Mouse (Mus musculus): ENCODE data around the gene Omd.
"Not testable (repeated sequence)": the region's sequence is repeated elsewhere in the genome, so short reads cannot be mapped to it uniquely, and the experiment has no call there.

Gene Omd

GRCm38 (mm10) chr13:49581541-49582530 is at the start of gene Omd:
Omd (plus strand) TSS chr13:49582462.
- DNase-seq, result peak; percentile 45

DNA sequence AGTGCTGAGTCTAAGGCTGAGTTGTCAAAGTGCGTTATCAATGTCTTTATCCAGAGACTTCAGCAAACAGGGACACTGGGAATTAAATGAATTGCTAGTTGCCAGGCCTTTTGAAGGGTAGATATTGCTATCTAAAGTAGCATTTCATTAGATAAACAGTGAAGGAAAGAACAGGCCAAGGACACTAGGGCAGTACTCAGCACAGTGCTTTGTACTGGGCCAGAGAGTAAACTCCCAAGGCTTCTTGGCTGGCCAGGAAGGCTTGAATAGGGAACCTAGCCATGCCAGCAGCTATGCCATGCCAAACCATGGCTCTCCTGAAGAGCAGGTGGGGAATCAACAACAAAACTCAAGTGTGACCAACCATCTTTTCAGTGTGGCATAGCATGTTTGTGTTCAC is 45.3 kb upstream of the Omd start:
- DNase-seq, result no peak

GRCm38 (mm10) chr13:49538693-49539092 is 43.6 kb upstream of the Omd start:
- no peak for DNase-seq

DNA sequence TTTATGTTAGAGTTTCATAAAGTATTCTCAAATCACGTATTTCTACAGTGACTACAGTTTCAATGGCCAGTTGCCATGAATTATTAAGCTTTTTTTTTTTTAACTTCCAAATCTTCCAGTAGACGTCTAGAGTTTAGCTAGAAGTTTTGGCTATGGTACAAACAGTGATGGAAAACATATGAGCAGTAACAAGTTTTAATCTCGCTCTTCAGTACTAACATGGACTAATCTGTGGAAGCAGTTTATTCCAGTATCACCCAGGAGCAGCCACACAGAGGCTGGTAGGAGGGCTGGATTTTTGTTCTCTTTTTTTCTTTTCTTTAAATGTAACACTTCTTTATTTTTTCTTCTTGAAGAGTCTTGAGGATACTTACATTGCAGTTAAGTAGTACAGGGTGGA is 38.0 kb upstream of the Omd start, which contains the start of gene Aspn:
Aspn (plus strand) TSS at position 165 of the 400 bp plus-strand sequence.
- no peak for DNase-seq

DNA sequence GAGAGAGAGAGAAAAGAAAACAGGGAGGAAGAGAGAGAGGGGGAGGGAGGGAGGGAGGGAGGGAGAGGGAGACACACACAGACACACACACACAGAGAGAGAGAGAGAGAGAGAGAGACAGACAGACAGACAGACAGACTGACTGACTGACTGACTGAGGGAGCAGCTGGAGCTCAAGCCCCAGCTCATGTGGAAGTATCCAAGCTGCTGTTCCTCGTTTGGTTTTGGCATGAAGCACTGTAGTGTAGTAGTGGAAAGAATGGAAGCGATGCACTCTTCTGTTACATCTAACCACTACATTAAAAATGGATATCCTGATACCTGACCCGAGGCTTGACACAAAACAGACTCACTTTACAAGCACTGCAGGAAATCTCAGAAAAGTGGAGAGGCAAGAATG is 36.6 kb upstream of the Omd start:
- peak; percentile 21 for DNase-seq

DNA sequence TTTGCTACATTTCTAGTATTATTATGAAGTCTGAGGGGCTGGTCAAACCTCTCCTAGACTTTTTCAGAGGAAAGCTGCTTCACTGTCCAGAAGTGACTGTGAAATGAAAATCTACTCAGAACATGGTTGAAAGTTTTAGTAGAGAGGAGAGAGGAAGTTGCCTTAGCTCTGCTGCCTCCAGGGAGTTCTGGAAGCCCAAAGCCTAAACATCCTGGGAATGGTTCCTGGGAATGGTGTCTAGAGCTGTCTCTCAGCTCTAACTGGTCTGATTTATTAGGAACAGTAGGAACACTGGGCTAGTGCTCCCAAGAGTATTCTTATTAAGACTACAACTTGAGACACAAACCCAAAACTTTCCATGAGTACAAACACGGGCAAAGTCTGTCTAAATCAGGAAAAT is 35.7 kb upstream of the Omd start:
- no peak for DNase-seq

DNA sequence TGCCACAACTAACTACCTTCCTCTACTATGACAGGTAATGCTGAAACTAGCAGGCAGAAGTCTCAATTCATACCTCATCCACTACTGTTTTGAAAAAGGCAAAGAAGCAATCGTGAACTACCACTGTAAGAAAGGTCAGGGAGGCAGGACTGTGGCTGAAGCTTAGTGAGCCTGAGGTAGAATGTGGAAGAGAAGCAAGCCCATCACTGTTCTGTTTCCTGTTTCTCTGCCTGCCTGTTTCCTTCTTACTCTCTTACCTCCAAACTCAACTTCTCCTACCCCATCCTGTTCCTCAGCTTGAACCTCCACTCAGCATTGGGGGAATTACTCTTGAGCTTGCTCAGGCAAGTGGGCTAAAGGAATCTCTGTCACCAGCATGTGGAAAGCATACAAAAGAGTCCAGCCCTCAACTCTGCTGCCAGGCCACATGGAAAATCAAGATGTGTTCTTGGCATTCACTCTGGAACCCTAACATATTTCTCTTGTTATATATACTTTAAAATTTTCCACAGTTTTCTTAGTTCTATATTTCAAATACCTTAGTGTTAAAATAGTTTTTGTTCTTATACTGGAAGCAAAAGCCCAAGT is 34.6 kb upstream of the Omd start:
- DNase-seq, result no peak

DNA sequence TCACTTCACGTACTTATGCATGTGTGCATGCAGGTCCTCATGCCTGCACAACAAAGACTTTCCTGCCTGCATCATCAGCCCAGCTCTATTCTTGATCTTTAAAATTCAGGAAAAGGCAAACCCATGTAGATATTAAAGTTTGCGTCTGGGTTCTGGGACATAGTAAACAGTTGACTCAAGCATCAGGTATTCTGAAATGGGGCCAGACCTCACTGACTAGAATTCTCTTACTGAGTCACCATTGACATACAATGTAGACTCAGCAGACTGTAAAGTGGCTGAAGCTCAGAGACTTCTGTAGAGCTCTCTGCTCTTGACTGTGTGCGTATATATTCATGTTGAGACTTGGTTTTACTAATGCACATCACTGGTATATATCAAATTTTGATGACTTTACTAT is 32.6 kb upstream of the Omd start:
- no peak for DNase-seq

- no peak for DNase-seq
Observed at GRCm38 (mm10) chr13:49554519-49554918, 27.7 kb upstream of the Omd start.

DNA sequence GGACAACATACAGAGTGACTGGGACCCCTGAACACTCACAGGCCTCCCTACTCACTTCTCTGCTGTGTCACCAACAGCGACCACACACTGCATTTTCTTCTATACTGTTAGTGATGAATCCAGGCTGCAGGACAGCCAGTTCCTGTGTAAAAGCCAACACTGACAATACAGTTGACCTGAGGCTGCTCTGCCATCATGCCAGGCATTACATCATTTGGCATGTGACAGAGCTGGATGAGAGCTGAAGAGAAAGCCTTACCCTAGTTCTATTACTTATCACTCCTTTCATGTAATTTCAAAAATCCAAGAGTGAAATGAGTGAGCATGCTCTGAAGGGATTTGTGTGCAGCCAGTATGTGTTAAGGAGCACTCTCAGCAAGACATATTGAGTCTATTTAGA is 26.1 kb upstream of the Omd start:
- DNase-seq, result no peak

GRCm38 (mm10) chr13:49556924-49557323 is 25.3 kb upstream of the Omd start:
- no peak for DNase-seq

DNA sequence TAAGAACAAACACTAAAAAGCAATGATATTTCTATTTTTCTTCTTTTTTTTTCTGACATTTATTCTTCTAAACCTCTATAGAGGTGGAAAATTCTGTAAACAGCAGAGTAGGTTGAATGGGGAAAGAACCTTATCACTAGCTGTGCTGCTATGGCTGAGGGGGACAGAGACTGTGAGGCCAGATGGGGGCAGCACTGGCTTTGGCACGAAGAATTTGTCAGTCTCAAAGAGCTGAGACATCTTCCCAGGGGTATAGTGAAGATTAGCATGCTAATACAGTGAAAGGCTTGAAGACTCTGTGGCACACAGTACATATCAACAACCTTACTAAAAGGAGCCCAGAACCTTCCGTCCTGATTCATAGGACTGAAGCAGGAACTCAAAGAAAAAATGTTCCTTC is 23.1 kb upstream of the Omd start:
- DNase-seq, result peak; percentile 41

DNA sequence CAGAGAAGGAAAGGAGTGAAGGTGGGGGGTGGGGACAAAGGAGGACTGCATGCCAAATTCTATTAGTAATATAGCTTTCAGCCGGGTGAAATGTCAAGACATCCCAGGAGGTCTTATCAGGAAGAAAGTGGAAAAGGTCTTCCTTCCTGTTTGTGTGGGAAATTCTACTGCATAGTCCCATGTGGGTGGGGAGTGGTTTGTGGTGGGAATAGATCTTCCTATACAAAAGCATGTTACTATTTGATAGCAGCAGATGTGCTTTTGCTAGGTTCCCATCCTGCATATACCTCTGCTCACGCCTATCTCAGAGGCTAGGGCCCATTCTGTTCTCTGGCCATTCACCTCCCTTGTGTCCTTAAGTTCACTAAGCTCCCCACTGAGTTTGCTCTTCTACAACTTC is 21.4 kb upstream of the Omd start:
- DNase-seq, result no peak

GRCm38 (mm10) chr13:49564347-49564746 is 17.9 kb upstream of the Omd start:
- no peak for DNase-seq

- no peak for DNase-seq
Observed at GRCm38 (mm10) chr13:49570371-49570770, 11.9 kb upstream of the Omd start.

DNA sequence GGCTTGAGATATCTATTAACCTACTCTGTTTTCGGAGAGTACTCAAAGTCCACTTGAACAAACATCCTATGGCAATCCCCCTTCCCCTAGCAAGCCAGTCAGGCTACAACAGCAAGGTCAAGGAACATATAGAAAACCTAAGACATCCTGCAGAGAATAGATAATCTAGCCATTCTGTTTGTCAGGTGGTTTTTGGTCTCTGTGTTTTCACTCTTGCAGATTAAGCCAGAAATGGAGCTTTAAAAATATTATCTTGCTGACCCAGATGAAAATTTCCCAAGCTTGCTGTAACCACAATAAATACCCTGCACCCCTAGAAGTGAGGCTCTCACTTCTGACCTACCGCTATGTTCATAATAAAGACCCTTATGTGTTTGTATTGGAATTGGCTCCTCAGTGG is 10.8 kb upstream of the Omd start:
- no peak for DNase-seq

- no peak for DNase-seq
Observed at GRCm38 (mm10) chr13:49583859-49584258, 1.6 kb downstream of the Omd start.

DNA sequence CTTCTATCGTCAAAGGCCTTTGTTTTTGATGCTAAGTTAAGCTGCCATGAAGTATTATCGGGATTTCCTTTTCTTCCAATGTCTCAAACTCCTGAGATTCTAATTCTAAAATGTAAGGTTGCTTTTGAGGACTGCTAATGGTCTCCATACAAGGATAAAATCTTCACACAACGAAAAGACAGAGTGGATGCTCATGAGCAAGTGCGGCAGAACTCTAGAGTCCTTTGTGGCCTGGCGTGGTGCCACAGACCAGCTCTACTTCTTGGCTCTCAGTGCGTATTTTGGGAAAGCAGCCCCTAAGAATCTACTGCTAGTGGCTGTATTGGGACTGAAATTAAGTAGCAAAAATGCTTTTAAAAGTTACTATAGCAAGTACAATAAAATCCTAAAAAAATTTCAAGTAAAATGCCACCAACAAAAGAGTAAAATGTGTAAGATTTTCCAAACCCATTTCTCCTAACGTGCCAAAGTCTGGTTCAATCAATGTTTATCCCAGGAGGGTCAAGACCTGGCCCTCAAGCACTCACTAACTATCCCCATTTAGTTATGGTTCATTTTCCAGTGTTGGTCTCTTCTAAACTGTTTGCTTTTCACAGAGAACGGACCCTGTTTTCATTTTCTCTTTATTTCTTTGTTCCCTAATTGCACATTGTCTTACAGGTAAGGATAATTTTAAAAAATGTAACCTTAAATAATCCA is 2.2 kb downstream of the Omd start:
- no peak for DNase-seq

- DNase-seq, result no peak
Observed at GRCm38 (mm10) chr13:49586062-49586461, 3.8 kb downstream of the Omd start.

GRCm38 (mm10) chr13:49602541-49602940 is 20.3 kb downstream of the Omd start:
- not testable (repeated sequence) for DNase-seq

DNA sequence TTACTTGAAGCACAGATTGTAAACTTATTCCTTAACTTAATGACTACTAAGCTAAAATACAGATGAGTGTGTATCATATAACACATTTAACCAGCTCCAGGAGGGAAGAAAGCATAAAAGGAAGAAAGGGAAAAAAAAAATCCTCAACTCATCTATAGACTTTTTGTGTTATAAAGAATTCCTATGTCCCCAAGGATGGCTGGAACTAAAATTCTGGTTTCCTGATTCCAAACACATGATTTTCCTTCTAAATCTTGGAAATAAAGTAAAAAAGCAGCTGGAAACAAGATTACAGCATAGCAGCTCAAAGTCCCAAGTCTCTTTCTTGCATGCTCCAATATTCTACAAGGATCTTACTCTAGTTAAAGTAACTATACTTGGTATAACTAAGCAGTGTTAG is 21.3 kb downstream of the Omd start:
- DNase-seq, result no peak

- peak; percentile 27 for DNase-seq
Observed at GRCm38 (mm10) chr13:49607714-49608113, 25.5 kb downstream of the Omd start, which contains the start of gene Ogn. Ogn (plus strand) TSS chr13:49608046.

- no peak for DNase-seq
Observed at GRCm38 (mm10) chr13:49608589-49609322, 26.5 kb downstream of the Omd start.
